Comparison of ENCODE assay signal across 9 mouse cellular contexts in the genomic region with DNA sequence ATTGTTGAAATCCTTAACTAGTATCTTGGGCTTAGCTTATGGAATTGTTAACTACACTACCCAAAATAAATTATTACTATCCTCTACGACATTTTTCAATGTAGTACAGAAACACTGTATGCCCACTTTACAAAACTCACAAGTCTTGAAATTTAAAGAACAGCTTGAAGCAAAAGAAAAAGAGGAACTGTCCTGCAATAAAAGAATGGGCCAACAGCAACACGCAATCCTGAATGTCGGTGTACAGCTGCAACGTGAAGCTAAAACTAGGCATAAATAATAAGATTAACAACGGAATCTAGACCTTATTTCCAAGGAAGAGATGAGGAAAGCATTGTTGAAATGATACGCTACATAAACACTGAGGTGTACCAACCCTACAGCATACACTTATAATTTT. TPM values are rescaled to one million over a fixed set of nuclear protein-coding genes. Genes with fewer than 3 reads are reported as not detected.
DNase-seq lines count a peak whose midpoint lies in the region; ATAC-seq and TF ChIP-seq lines count a peak whose summit lies in the region.
"Had no signal": no experiment of that assay in that cellular context is flagged by ENCODE, and none has a peak within 500 bp of the region (broad histone marks: within the 10 kb centered on the region; RNA-seq: fewer than 3 reads in every experiment).

No protein-coding gene starts in this region.

- H3K9ac ChIP-seq in lung, postnatal 0 days (replicated peaks; ENCODE audit: low read depth) = peak overlapping the region; percentile 32; the same call in 1 of the 2 replicates
- peak overlapping the region; percentile 94 for H3K9ac ChIP-seq in limb, embryonic 14.5 days (ENCODE audit: low read depth, low read length, severe bottlenecking)

- H3K36me3 ChIP-seq in lung, postnatal 0 days (ENCODE audit: insufficient read depth, low read length) = no peaks in the 10 kb centered on the region
- peaks cover 28% of the 10 kb centered on the region for H3K36me3 ChIP-seq in forebrain, embryonic 10.5 days (replicated peaks)
- no peaks in the 10 kb centered on the region; the same call in 1 of the 2 replicates for H3K36me3 ChIP-seq in limb, embryonic 14.5 days (ENCODE audit: control insufficient read depth, insufficient read depth, low read length)
- H3K36me3 ChIP-seq in splenic B cell, adult 2 months (ENCODE audit: control insufficient read depth, insufficient read depth, low read length, poor library complexity, severe bottlenecking) = no peaks in the 10 kb centered on the region; the same call in 1 of the 2 replicates

- no peak for DNase-seq in lung, postnatal 0 days (ENCODE audit: low spot score)
- no peak for DNase-seq in lung, postnatal 4 days
- no peak for DNase-seq in forebrain, embryonic 10.5 days (ENCODE audit: extremely low spot score, low spot score)
- DNase-seq in limb, embryonic 14.5 days (ENCODE audit: low spot score) = no peak
- peak; percentile 20 for DNase-seq in splenic B cell, adult 2 months (ENCODE audit: low read depth, low spot score)
- no peak for DNase-seq in adrenal gland, adult (ENCODE audit: inconsistent age in 2 of 2, low spot score in 1 of 2)
- DNase-seq in MN1 (ENCODE audit: low spot score) = no peak
- no peak for DNase-seq in cerebellum, adult 9-10 months
- DNase-seq: gastrocnemius, postnatal 14 days had no signal

- no peaks in the 10 kb centered on the region for H3K9me3 ChIP-seq in lung, postnatal 0 days (ENCODE audit: low read length)
- no peaks in the 10 kb centered on the region for H3K9me3 ChIP-seq in forebrain, embryonic 10.5 days
- H3K9me3 ChIP-seq in limb, embryonic 14.5 days (ENCODE audit: control insufficient read depth, low read length) = no peaks in the 10 kb centered on the region

- TF ChIP-seq EP300 in lung, postnatal 0 days (IDR thresholded peaks at IDR 0.05) = no peak

- WGBS in lung, postnatal 0 days = 9% methylated on average over 6 of the region's 6 CpGs
- WGBS in forebrain, embryonic 10.5 days = 26% methylated on average over 6 of the region's 6 CpGs
- WGBS in limb, embryonic 14.5 days = 19% methylated on average over 6 of the region's 6 CpGs

- ATAC-seq in lung, postnatal 0 days = no peak
- no peak for ATAC-seq in limb, embryonic 14.5 days (ENCODE audit: low FRiP score, low read depth)

- no peak for TF ChIP-seq CTCF in lung, postnatal 0 days (IDR thresholded peaks at IDR 0.05)

- H3K27ac ChIP-seq in lung, postnatal 0 days (ENCODE audit: low read length) = no peak overlapping the region
- H3K27ac ChIP-seq in forebrain, embryonic 10.5 days = peak overlapping the region; percentile 94
- H3K27ac ChIP-seq in limb, embryonic 14.5 days (replicated peaks; ENCODE audit: low read depth, low read length) = peak overlapping the region; percentile 19; the same call in 1 of the 2 replicates

- peak overlapping the region; percentile 99 for H3K4me2 ChIP-seq in lung, postnatal 0 days (replicated peaks; ENCODE audit: low read depth, low read length)
- H3K4me2 ChIP-seq in limb, embryonic 14.5 days (replicated peaks; ENCODE audit: low read depth, low read length, severe bottlenecking) = peak overlapping the region; percentile 86

- peaks cover 6% of the 10 kb centered on the region; the same call in 1 of the 2 replicates for H3K4me1 ChIP-seq in lung, postnatal 0 days (ENCODE audit: insufficient read depth, low read depth, low read length)
- H3K4me1 ChIP-seq in forebrain, embryonic 10.5 days = peaks cover 27% of the 10 kb centered on the region
- peaks cover 18% of the 10 kb centered on the region for H3K4me1 ChIP-seq in limb, embryonic 14.5 days (ENCODE audit: control insufficient read depth, insufficient read depth, low read length)

- TF ChIP-seq POLR2A in limb, embryonic 14.5 days (IDR thresholded peaks at IDR 0.05; ENCODE audit: borderline replicate concordance, extremely low read depth, insufficient read depth, insufficient read length) = no peak

- peak overlapping the region; percentile 65 for H3K4me3 ChIP-seq in lung, postnatal 0 days (ENCODE audit: low read depth, low read length)
- peak overlapping the region; percentile 66 for H3K4me3 ChIP-seq in forebrain, embryonic 10.5 days
- H3K4me3 ChIP-seq in limb, embryonic 14.5 days (replicated peaks; ENCODE audit: low read length) = peak overlapping the region; percentile 86

- H3K27me3 ChIP-seq in lung, postnatal 0 days (replicated peaks; ENCODE audit: insufficient read depth, low read length) = no peaks in the 10 kb centered on the region
- no peaks in the 10 kb centered on the region for H3K27me3 ChIP-seq in forebrain, embryonic 10.5 days (ENCODE audit: poor library complexity, severe bottlenecking)
- H3K27me3 ChIP-seq in limb, embryonic 14.5 days (ENCODE audit: control insufficient read depth, insufficient read depth, low read length) = no peaks in the 10 kb centered on the region
- H3K27me3 ChIP-seq in splenic B cell, adult 2 months (ENCODE audit: control insufficient read depth, insufficient read depth, low read length, poor library complexity, severe bottlenecking) = no peaks in the 10 kb centered on the region

RNA-seq across cellular contexts. Expression of a gene that starts 1.1 kb away (rescaled TPM):
- polyA plus RNA-seq in lung, postnatal 0 days (2015; fragmentation: Nextera tagmentation; extraction: Ambion mirVana) = 2.8 and 4.2 TPM in 2 replicates
- polyA plus RNA-seq in forebrain, embryonic 10.5 days (2016; fragmentation: Nextera tagmentation; extraction: Ambion mirVana) = 39.2 and 40.8 TPM in 2 replicates
- 26.8 and 35.4 TPM in 2 replicates for polyA plus RNA-seq in limb, embryonic 14.5 days (2012; rRNA removed)
- polyA plus RNA-seq in limb, embryonic 14.5 days (2014; fragmentation: Nextera tagmentation; extraction: Ambion mirVana) = 40.4 and 46.5 TPM in 2 replicates

RNA-seq across cellular contexts. Expression of a gene that starts 23.4 kb away (rescaled TPM):
- 4.5 and 4.9 TPM in 2 replicates for polyA plus RNA-seq in lung, postnatal 0 days (2015; fragmentation: Nextera tagmentation; extraction: Ambion mirVana)
- polyA plus RNA-seq in forebrain, embryonic 10.5 days (2016; fragmentation: Nextera tagmentation; extraction: Ambion mirVana) = 9.4 and 9.5 TPM in 2 replicates
- polyA plus RNA-seq in limb, embryonic 14.5 days (2012; rRNA removed) = 3.6 and 3.7 TPM in 2 replicates
- 4.8 and 5.2 TPM in 2 replicates for polyA plus RNA-seq in limb, embryonic 14.5 days (2014; fragmentation: Nextera tagmentation; extraction: Ambion mirVana)
